Mouse (Mus musculus): Measurements from ENCODE around the gene Gm8126.
"Not testable (repeated sequence)": the region's sequence is repeated elsewhere in the genome, so short reads cannot be mapped to it uniquely, and the experiment has no call there.

Gm8126 gene

GRCm38 (mm10) chr14:43258349-43258748 lies at the start of gene Gm8126:
Gm8126 (plus strand) TSS chr14:43258649.
- not testable (repeated sequence) for DNase-seq

GRCm38 (mm10) chr14:43235204-43235603 lies 23.2 kb upstream of the Gm8126 start, which contains the start of gene Gm8122:
Gm8122 (minus strand) TSS chr14:43235304.
- not testable (repeated sequence) for DNase-seq

- not testable (repeated sequence) for DNase-seq
Observed at GRCm38 (mm10) chr14:43237769-43238168, 20.7 kb upstream of the Gm8126 start.

GRCm38 (mm10) chr14:43249611-43250170 lies 8.8 kb upstream of the Gm8126 start:
- peak; percentile 47 for DNase-seq

GRCm38 (mm10) chr14:43250549-43251253 lies 7.7 kb upstream of the Gm8126 start:
- DNase-seq = peak; percentile 41

GRCm38 (mm10) chr14:43256511-43256910 lies 1.9 kb upstream of the Gm8126 start:
- not testable (repeated sequence) for DNase-seq

- not testable (repeated sequence) for DNase-seq
Observed at GRCm38 (mm10) chr14:43263421-43263820, 5.0 kb downstream of the Gm8126 start.

- DNase-seq = not testable (repeated sequence)
Observed at GRCm38 (mm10) chr14:43268521-43269084, 10.2 kb downstream of the Gm8126 start.

- DNase-seq = not testable (repeated sequence)
Observed at GRCm38 (mm10) chr14:43269211-43269610, 10.8 kb downstream of the Gm8126 start.

- DNase-seq = not testable (repeated sequence)
Observed at GRCm38 (mm10) chr14:43273161-43273560, 14.7 kb downstream of the Gm8126 start.

GRCm38 (mm10) chr14:43274986-43275511 lies 16.6 kb downstream of the Gm8126 start, which contains the start of gene Gm9732:
Gm9732 (plus strand) TSS chr14:43275036.
- DNase-seq = peak; percentile 31

GRCm38 (mm10) chr14:43275752-43276151 lies 17.3 kb downstream of the Gm8126 start:
- DNase-seq = not testable (repeated sequence)

- DNase-seq = not testable (repeated sequence)
Observed at GRCm38 (mm10) chr14:43277468-43277867, 19.0 kb downstream of the Gm8126 start.

GRCm38 (mm10) chr14:43278146-43278545 lies 19.7 kb downstream of the Gm8126 start:
- DNase-seq = not testable (repeated sequence)

- not testable (repeated sequence) for DNase-seq
Observed at GRCm38 (mm10) chr14:43278681-43279080, 20.2 kb downstream of the Gm8126 start.

- DNase-seq = not testable (repeated sequence)
Observed at GRCm38 (mm10) chr14:43293503-43293902, 35.1 kb downstream of the Gm8126 start, which contains the start of gene Gm8127. Gm8127 (minus strand) TSS chr14:43293832.
